Mouse (Mus musculus) heart, embryonic 15.5 days (tissue): ENCODE measurements around the gene Cdk8. TPM values are rescaled to one million over a fixed set of nuclear protein-coding genes. Genes with fewer than 3 reads are reported as not detected.

Experiments
- ATAC-seq: fragments of 200-750 bp; cut with Nextera tagmentation; replicated peaks from 2 replicates; pipeline ENCODE4 v1.8.0; 2017; ENCODE audit warnings: low read depth, moderate TSS enrichment; ENCODE audit not compliant: insufficient number of reproducible peaks, insufficient read depth, low FRiP score
- H3K27ac ChIP-seq: fragments of 300-500 bp; sonication (generic); 2 replicates; pipeline ENCODE4 v1.5.1; 2015; ENCODE audit warnings: mild to moderate bottlenecking, inconsistent platforms
- H3K27me3 ChIP-seq: fragments of 300-500 bp; sonication (generic); 2 replicates; pipeline ENCODE4 v1.6.1; 2015; ENCODE audit warnings: inconsistent platforms
- H3K36me3 ChIP-seq: fragments of 300-500 bp; sonication (generic); 2 replicates; pipeline ENCODE4 v1.6.1; 2015; ENCODE audit warnings: mild to moderate bottlenecking, inconsistent platforms
- H3K4me1 ChIP-seq: fragments of 300-500 bp; sonication (generic); replicated peaks from 2 replicates; pipeline ENCODE4 v1.6.1; 2015; ENCODE audit warnings: inconsistent platforms
- H3K4me2 ChIP-seq: fragments of 300-500 bp; sonication (generic); 2 replicates; pipeline ENCODE4 v1.6.1; 2015; ENCODE audit warnings: inconsistent platforms, mild to moderate bottlenecking, moderate library complexity
- H3K4me3 ChIP-seq: fragments of 300-500 bp; sonication (generic); 2 replicates; pipeline ENCODE4 v1.5.1; 2015; ENCODE audit warnings: mild to moderate bottlenecking, inconsistent platforms
- H3K9ac ChIP-seq: fragments of 300-500 bp; sonication (generic); 2 replicates; pipeline ENCODE4 v1.6.1; 2015; ENCODE audit warnings: mild to moderate bottlenecking, inconsistent platforms
- H3K9me3 ChIP-seq: fragments of 300-500 bp; sonication (generic); replicated peaks from 2 replicates; pipeline ENCODE4 v1.6.1; 2016; ENCODE audit warnings: inconsistent platforms
- WGBS: fragments of 180-500 bp; shearing (Covaris S2); methylation state at CpG from one replicate; pipeline ENCODE4 v1.1.7; 2015; ENCODE audit warnings: mixed read lengths; 5-methylcytosine and 5-hydroxymethylcytosine counted together
- polyA plus RNA-seq: library from polyadenylated mRNA; unstranded; fragments of >200 nt; fragmentation: Nextera tagmentation; extraction: Ambion mirVana; gene quantifications from 2 replicates; pipeline ENCODE4 v1.2.1, GENCODE M21; 2015

Gene Cdk8
- polyA plus RNA-seq, 1 experiment from 2014 or later = 9.1 TPM

GRCm38 (mm10) chr5:146253644-146254043, 22.6 kb downstream of the Cdk8 start:
- Histone ChIP-seq H3K27me3 (no peaks in the 10 kb centered on the region), H3K9me3 (no peaks in the 10 kb centered on the region), H3K4me1 (peaks cover 15% of the 10 kb centered on the region), H3K4me3 (no peak overlapping the region), H3K9ac (no peak overlapping the region), H3K36me3 (no peaks in the 10 kb centered on the region), H3K27ac (no peak overlapping the region), H3K4me2 (no peak overlapping the region)
- 69% methylated on average over 5 of the region's 5 CpGs for WGBS
- no peak for ATAC-seq

DNA sequence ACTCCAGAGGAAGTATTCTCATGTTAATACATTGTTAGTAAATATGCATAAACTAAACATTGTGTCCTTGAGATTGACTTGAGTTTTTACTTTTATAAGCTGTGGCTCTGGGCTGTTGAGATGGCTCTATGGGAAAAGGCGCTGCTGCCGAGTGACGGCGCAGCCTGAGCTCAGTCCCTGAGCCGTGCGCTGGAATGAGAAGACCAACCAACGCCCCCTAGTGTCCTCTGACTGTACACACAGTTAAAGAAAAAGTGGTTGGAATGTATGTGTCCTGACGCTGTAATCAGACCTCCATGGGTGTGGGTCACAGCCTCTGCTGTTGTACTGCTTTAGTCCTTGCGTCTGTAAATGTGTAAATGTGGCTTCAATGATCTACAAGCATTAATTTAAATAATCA, 29.0 kb downstream of the Cdk8 start:
- Histone ChIP-seq H3K4me2 (no peak overlapping the region), H3K4me1 (0 out of 2 replicates have a peak, but pooled peaks cover 3% of the 10 kb centered on the region), H3K9ac (no peak overlapping the region), H3K4me3 (no peak overlapping the region), H3K27me3 (no peaks in the 10 kb centered on the region), H3K9me3 (no peaks in the 10 kb centered on the region), H3K27ac (no peak overlapping the region), H3K36me3 (no peaks in the 10 kb centered on the region)
- ATAC-seq = no peak
- 37% methylated on average over 9 of the region's 9 CpGs for WGBS

DNA sequence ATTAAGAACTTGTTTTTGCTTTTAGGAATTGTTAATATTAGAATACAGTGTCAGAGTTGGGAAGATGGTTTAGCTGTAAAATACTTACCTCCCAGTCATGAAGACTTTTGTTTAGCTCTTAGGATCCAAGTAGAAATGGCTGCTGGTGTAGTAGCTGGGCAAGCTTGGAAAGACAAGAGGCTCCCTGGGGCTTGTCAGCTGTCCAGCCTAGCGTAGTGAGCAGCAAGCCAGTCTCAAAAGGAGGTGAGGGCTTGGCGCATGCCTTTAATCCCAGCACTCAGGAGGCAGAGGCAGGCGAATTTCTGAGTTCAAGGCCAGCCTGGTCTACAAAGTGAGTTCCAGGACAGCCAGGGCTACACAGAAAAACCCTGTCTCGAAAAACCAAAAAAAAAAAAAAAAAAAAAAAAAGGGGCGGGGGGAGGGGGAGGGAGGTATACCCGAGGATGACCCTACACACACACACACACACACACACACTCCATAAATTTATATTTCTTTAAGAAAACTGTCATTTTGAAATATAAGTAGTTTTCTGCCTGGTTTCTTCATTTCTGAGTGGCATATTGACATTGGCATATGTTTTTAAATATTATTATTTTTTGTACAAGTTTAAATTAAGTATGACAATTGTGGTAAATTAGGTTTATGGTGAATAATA, 35.0 kb downstream of the Cdk8 start:
- no peak overlapping the region for H3K4me3 ChIP-seq
- peaks cover 3% of the 10 kb centered on the region for H3K36me3 ChIP-seq
- H3K27me3 ChIP-seq = no peaks in the 10 kb centered on the region
- no peak overlapping the region for H3K9ac ChIP-seq
- WGBS = 84% methylated on average over 4 of the region's 6 CpGs
- ATAC-seq = no peak
- H3K4me1 ChIP-seq = 0 out of 2 replicates have a peak, but pooled peaks cover 3% of the 10 kb centered on the region
- H3K4me2 ChIP-seq = no peak overlapping the region
- H3K9me3 ChIP-seq = no peaks in the 10 kb centered on the region
- H3K27ac ChIP-seq = no peak overlapping the region

- no peaks in the 10 kb centered on the region for H3K9me3 ChIP-seq
- no peak for ATAC-seq
- peaks cover 6% of the 10 kb centered on the region for H3K36me3 ChIP-seq
- H3K27me3 ChIP-seq = no peaks in the 10 kb centered on the region
- H3K4me1 ChIP-seq = 0 out of 2 replicates have a peak, but pooled peaks cover 3% of the 10 kb centered on the region
- no peak overlapping the region for H3K4me3 ChIP-seq
- 87% methylated on average over 7 of the region's 7 CpGs for WGBS
- no peak overlapping the region for H3K27ac ChIP-seq
- H3K9ac ChIP-seq = no peak overlapping the region
- no peak overlapping the region for H3K4me2 ChIP-seq
Observed at GRCm38 (mm10) chr5:146267776-146268175, 36.7 kb downstream of the Cdk8 start.

DNA sequence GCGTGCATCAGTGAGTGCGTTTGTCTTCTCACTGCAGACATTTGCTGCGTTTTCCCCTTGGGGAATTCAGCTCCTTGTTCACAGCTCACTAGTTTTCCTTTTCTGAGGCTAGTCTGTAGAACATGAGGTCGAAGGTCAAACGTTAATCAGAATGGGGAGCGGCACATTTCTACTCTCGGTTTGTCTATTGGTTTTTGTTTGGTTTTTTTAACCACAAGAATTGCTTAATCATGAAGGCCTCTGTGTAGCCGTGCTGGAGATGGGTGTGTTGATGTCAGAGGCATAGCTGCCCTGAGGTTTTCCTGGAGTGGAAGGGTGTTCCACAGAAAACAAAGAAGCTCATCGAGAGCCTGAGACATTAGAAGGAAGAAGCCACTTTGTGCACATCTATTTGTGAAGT, 39.6 kb downstream of the Cdk8 start:
- WGBS = 88% methylated on average over 9 of the region's 9 CpGs
- H3K27me3 ChIP-seq = no peaks in the 10 kb centered on the region
- ATAC-seq = no peak
- H3K9ac ChIP-seq = no peak overlapping the region
- no peak overlapping the region for H3K4me3 ChIP-seq
- peaks cover 10% of the 10 kb centered on the region for H3K36me3 ChIP-seq
- no peaks in the 10 kb centered on the region for H3K9me3 ChIP-seq
- no peak overlapping the region for H3K4me2 ChIP-seq
- H3K4me1 ChIP-seq = no peaks in the 10 kb centered on the region
- H3K27ac ChIP-seq = no peak overlapping the region

DNA sequence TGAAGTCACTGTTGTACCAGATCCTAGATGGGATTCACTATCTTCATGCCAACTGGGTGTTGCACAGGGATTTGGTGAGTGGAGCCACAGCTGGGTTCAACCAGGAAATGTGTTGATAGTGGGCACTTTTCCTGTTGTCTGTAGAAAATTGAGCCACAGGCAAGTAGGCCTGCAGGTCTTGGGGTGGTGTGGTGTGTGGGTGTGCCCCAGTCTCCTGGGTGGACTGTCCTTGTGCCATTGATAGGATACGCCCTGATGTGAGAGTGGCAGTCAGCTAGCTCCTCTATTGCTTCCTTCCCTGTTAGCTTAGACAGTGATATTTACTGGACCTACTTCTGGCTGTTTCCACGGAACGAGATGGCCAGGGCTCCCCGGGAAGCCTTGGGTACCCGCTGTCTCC, 40.6 kb downstream of the Cdk8 start:
- H3K36me3 ChIP-seq = peaks cover 10% of the 10 kb centered on the region
- H3K4me3 ChIP-seq = no peak overlapping the region
- no peak for ATAC-seq
- WGBS = 94% methylated on average over 5 of the region's 5 CpGs
- H3K4me1 ChIP-seq = no peaks in the 10 kb centered on the region
- no peak overlapping the region for H3K9ac ChIP-seq
- H3K9me3 ChIP-seq = no peaks in the 10 kb centered on the region
- H3K4me2 ChIP-seq = no peak overlapping the region
- no peak overlapping the region for H3K27ac ChIP-seq
- no peaks in the 10 kb centered on the region for H3K27me3 ChIP-seq

GRCm38 (mm10) chr5:146273096-146273495, 42.1 kb downstream of the Cdk8 start:
- ATAC-seq = no peak
- H3K9ac ChIP-seq = no peak overlapping the region
- H3K36me3 ChIP-seq = peaks cover 10% of the 10 kb centered on the region
- no peak overlapping the region for H3K4me3 ChIP-seq
- H3K27me3 ChIP-seq = no peaks in the 10 kb centered on the region
- no peak overlapping the region for H3K27ac ChIP-seq
- H3K9me3 ChIP-seq = no peaks in the 10 kb centered on the region
- no peak overlapping the region for H3K4me2 ChIP-seq
- 92% methylated on average over 4 of the region's 4 CpGs for WGBS
- no peaks in the 10 kb centered on the region for H3K4me1 ChIP-seq

DNA sequence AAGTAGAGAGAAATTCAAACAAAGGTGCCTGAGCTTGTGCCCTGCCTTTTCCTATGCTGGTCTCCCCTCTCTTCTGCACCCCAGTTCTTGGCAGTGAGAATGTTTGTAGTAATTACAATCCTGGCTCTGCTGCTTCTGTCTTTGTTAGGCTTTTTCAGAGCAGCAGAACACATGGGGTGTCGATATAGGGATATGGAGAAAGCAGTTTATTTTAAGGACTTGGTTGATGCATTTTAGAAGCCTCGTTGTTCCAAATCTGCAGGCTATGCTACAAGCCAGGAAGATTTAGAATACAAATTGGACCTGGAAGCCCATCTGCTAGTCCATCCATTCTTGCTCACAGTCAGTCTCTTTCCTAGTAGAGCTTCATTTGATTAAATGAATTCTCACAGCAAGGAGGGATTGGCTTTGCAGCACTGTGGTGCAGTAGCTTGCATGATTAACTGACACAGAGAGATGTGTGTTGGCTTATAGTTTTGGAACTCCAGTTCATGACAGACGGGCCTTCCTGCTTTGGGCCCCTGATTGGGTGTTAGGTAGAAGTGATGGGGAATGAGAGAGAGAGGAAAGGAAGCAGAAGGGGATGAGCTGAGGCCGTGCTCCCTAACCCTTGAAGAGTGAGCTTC, 43.5 kb downstream of the Cdk8 start:
- H3K27me3 ChIP-seq = no peaks in the 10 kb centered on the region
- H3K9ac ChIP-seq = no peak overlapping the region
- H3K4me1 ChIP-seq = no peaks in the 10 kb centered on the region
- no peak overlapping the region for H3K27ac ChIP-seq
- no peak overlapping the region for H3K4me3 ChIP-seq
- no peak for ATAC-seq
- H3K9me3 ChIP-seq = no peaks in the 10 kb centered on the region
- H3K36me3 ChIP-seq = peaks cover 13% of the 10 kb centered on the region
- WGBS = 85% methylated on average over 4 of the region's 4 CpGs
- no peak overlapping the region for H3K4me2 ChIP-seq

DNA sequence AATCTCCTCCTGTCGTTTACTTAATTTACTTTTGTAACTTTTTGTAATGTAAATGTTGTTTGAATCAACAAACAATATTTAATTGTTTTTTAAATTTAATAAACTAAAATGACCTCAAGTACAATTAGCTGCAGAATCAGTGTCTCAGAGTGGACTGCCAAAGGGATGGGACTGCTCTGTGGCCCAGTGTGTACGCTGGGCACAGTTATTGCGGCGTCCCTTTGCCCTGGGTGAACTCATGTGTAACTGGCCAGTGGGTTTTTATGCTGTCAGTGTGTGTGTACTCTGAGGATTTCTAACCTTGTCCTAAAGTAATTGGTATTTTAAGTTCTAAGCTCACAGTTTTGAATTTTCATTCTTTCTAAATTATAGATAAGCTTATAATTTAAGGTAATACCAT, 46.5 kb downstream of the Cdk8 start:
- H3K4me2 ChIP-seq = no peak overlapping the region
- no peak overlapping the region for H3K27ac ChIP-seq
- peaks cover 14% of the 10 kb centered on the region; the same call in 1 of the 2 replicates for H3K36me3 ChIP-seq
- no peak overlapping the region for H3K9ac ChIP-seq
- no peaks in the 10 kb centered on the region for H3K4me1 ChIP-seq
- H3K9me3 ChIP-seq = no peaks in the 10 kb centered on the region
- H3K27me3 ChIP-seq = no peaks in the 10 kb centered on the region
- 94% methylated on average over 4 of the region's 4 CpGs for WGBS
- no peak overlapping the region for H3K4me3 ChIP-seq
- ATAC-seq = no peak

DNA sequence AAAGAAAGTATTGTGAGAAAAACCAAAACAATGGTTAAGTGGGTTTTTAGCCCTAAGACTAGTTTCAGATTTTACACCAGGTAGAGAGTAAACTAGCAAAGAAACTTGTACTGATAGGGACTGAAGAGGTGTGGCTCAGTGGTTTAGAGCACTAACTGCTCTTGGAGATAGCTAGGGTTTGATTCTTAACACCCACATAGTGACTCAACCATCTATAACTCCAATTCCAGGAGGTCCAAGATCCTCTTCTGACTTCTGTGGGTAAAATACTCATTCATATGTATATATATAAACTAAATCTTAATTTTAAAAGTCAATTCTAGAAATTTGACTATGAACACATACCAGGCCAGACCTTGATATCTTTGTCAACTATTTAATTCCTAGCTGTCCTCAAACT, 49.0 kb downstream of the Cdk8 start:
- no peak overlapping the region for H3K4me2 ChIP-seq
- no peaks in the 10 kb centered on the region for H3K9me3 ChIP-seq
- H3K27me3 ChIP-seq = no peaks in the 10 kb centered on the region
- H3K4me3 ChIP-seq = no peak overlapping the region
- no peaks in the 10 kb centered on the region for H3K4me1 ChIP-seq
- no peak overlapping the region for H3K27ac ChIP-seq
- peaks cover 17% of the 10 kb centered on the region; the same call in 1 of the 2 replicates for H3K36me3 ChIP-seq
- ATAC-seq = no peak
- no peak overlapping the region for H3K9ac ChIP-seq

- 79% methylated on average over 4 of the region's 4 CpGs for WGBS
Observed at GRCm38 (mm10) chr5:146281241-146281818, 50.3 kb downstream of the Cdk8 start.

More at GRCm38 (mm10) chr5:146281241-146281818, 50.3 kb downstream of the Cdk8 start:
- ATAC-seq = no peak
- no peak overlapping the region for H3K4me3 ChIP-seq
- H3K27me3 ChIP-seq = no peaks in the 10 kb centered on the region
- no peak overlapping the region for H3K27ac ChIP-seq
- no peaks in the 10 kb centered on the region for H3K9me3 ChIP-seq
- no peak overlapping the region for H3K4me2 ChIP-seq
- no peak overlapping the region for H3K9ac ChIP-seq
- H3K36me3 ChIP-seq = peaks cover 23% of the 10 kb centered on the region; the same call in 1 of the 2 replicates
- no peaks in the 10 kb centered on the region for H3K4me1 ChIP-seq
